Mouse (Mus musculus) liver (tissue): ENCODE results near the gene Trpt1.
"Not testable (repeated sequence)": the region's sequence is repeated elsewhere in the genome, so short reads cannot be mapped to it uniquely, and the experiment has no call there.

Experiments used
- DNase-seq: peaks from one replicate; pipeline ENCODE4 v3.0.0-alpha.2; 2020; ENCODE audit warnings: mixed read lengths

The Trpt1 gene

DNA sequence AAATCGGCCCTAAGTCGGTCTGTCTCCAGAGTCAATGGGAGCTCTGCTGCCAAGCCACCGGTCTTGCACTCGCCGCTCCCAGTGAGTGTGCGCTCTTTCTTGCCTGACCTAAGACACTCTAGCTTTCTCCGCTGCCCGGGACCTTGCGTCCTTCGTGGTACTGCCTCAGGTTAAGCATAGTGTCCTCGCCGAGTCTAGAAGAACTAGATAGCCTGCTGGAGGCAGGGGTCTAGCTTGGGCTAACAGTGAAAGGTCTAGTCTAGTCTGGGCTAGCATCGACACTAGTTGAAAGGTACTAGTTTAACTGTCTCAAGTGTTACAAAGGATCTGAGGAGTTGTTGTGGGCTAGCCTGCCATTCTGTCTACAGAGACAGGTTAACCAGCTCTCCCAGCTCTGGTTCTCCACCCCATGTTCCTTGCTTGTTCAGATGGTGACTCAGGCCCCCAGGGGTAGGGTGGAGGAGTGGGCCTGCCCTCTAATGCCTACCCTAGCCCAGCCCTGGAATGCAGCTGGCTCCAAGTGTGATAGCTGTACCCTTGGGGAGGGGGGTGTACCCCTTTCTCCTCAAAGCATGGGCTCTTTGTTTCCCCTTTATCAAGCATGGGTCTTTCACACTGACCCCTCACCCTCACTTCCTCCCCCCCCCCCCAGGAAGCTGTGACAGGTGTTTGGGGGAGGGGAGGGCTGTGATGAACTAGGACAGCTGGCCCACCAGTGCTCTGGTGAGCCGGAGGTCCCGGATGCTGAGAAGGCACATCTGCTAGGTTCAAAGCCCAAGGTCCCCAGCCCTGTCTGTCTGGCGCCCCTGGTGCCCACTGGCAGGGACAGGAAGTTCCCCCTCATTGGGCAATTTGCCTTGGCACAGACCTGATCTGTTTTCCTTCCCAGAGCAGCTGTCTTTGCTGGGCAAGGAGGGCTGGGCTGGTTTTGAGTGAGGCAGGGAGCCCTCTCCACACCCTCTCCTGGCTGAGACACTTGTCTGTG is 20.1 kb upstream of the Trpt1 start, which contains the start of gene Plcb3:
Gene Plcb3, minus strand, starts transcription at position 934 of the 985 bp plus-strand sequence.
- DNase-seq: peak; percentile 50

DNA sequence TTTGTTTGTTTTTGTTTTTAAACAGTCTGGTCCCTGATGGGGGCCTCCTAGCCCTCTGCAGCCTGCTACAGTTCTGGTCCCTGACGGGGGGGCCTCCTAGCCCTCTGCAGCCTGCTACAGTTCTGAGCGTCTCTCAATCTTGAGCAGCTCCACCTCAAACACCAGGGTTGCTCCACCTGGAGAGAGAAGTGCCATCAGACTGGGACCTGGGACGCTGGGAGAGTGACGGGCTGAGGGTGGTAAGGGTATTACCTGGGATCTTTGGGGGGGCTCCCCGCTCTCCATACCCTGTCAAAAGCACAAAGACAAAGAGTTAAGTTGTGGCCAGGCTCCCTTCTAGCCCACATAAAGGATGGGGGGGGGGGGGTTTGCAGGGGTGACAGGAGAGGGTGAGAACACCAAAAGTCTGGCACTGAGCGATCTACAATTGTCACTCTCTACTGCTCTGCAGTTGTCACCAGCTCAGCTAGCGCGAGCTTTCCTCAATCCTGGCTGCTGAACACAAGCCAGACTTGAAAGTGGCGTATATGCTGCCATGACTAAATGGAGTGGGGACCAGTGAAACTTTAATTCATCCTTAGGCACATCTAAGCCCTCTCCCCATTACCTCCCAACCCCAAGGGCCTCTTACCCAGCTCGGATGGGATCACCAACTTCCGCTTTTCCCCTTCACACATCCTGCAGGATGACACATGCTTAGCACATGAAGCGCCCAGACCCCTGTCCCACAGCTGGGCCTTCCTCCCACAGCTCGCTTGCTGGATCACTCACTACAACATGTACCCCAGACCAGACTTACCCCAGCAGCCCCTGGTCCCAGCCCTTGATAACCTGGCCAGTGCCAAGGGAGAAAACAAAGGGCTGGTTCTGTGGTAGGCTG is 17.9 kb upstream of the Trpt1 start:
- DNase-seq: no peak

DNA sequence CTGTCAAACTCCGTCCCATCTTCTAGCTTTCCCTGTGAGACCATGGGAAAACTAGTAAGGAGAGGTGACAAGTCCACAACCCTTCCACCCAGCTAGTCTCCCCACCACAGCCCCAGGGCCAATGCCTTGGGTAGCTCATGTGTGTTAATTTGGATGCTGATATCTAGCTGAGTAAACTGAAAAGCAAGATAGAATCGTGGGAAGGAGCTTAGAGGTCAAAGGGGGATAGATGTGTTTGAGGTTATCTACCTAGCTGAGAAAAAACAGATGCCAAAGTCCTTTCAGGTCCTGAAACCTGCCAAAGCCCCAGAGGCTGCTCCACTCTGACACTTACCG is 17.3 kb upstream of the Trpt1 start:
- DNase-seq: no peak

DNA sequence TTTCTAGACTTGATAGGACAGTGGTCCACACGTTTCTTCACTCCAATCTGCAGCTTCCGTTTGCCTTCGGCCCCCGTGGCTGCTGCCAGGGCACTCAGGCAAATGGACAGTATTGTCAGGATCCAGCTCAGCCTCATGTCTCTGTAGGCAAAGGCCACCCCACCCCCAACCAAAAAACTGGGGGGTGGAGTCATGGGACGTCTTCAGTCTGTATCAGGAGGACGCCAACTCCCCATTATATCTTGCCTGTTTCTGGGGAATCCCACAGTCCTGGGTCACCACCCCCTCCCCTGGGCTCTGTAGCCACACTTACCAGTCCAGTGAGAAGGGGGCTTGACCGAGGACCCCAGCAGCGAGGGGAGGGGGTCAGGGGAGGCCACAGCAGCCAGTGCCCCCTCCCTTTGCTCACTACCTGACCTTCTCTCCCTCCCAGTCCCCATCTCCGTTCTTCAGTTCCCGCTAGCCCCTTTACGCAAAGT is 16.9 kb upstream of the Trpt1 start:
- peak; percentile 75 for DNase-seq

DNA sequence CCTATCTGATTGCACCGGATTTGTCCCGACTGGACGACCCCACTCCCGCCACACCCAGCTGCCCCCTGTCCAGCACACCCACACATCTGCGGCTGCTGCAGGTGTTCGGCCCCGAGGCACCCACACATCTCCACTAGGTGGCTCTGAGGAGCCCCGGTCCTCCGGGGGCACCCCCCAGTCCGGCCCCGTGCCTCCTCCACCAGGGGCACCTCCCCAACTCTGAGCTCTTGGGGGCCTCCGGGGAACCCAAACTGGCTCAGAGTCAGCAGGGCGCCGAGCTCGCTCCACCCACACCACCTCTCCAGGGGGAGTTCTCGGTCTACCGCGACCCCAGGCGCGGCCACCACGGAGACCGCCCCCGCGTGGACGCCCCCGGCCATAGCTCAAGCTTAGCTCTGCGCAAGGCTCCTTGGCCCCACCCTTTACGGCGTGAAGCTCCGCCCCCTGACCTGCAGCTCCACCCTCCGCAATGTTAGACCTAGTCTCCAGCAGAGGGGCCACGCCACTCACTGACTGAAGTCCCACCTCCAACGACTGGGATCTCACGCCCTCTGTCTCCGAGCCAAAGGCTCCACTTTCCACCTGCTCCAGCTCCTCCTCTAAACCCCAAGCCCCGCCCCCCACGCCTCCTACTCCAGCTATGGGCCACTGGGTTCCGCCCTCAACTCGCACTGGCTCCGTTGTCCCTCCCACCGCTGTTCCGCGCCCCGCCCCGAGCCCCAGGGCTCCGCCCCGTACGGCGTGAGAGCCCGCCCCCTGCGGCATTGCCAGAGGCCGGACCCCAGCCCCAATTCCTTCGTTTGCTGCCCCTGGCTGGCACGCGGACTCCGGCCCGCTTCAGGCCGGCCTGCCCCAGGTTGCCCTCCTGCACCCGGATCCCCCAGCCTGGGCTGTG is 16.2 kb upstream of the Trpt1 start:
- peak; percentile 100 for DNase-seq

GRCm38 (mm10) chr19:6980381-6981093 is 15.4 kb upstream of the Trpt1 start, which contains the start of gene Fkbp2:
Gene Fkbp2, minus strand, starts transcription at chr19:6980501.
- DNase-seq: peak; percentile 99

- no peak for DNase-seq
Observed at GRCm38 (mm10) chr19:6981465-6981864, 14.5 kb upstream of the Trpt1 start.

GRCm38 (mm10) chr19:6983621-6984020 is 12.3 kb upstream of the Trpt1 start:
- DNase-seq: no peak

- DNase-seq: no peak
Observed at GRCm38 (mm10) chr19:6985300-6985699, 10.6 kb upstream of the Trpt1 start.

GRCm38 (mm10) chr19:6985951-6986708 is 9.8 kb upstream of the Trpt1 start:
- no peak for DNase-seq

GRCm38 (mm10) chr19:6987061-6987903 is 8.6 kb upstream of the Trpt1 start, which contains the start of gene Vegfb:
Gene Vegfb, minus strand, starts transcription at chr19:6987651.
- DNase-seq: peak; percentile 72

- DNase-seq: no peak
Observed at GRCm38 (mm10) chr19:6987904-6988285, 8.0 kb upstream of the Trpt1 start.

- DNase-seq: no peak
Observed at GRCm38 (mm10) chr19:6989251-6989650, 6.7 kb upstream of the Trpt1 start.

GRCm38 (mm10) chr19:6990712-6991111 is 5.2 kb upstream of the Trpt1 start:
- no peak for DNase-seq

DNA sequence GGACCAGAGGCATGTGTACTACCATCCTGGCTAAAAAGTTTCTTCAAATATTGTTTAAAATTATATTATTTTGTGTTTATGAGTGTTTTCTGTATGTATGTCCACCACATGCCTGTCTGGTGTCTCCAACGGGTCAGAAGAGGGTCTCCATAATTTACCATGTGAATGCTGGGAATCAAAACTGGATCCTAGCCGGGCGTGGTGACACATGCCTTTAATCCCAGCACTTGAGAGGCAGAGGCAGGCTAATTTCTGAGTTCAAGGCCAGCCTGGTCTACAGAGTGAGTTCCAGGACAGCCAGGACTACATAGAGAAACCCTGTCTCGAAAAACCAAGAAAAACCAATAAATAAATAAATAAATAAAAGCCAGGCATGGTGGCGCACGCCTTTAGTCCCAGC is 4.8 kb upstream of the Trpt1 start:
- not testable (repeated sequence) for DNase-seq

DNA sequence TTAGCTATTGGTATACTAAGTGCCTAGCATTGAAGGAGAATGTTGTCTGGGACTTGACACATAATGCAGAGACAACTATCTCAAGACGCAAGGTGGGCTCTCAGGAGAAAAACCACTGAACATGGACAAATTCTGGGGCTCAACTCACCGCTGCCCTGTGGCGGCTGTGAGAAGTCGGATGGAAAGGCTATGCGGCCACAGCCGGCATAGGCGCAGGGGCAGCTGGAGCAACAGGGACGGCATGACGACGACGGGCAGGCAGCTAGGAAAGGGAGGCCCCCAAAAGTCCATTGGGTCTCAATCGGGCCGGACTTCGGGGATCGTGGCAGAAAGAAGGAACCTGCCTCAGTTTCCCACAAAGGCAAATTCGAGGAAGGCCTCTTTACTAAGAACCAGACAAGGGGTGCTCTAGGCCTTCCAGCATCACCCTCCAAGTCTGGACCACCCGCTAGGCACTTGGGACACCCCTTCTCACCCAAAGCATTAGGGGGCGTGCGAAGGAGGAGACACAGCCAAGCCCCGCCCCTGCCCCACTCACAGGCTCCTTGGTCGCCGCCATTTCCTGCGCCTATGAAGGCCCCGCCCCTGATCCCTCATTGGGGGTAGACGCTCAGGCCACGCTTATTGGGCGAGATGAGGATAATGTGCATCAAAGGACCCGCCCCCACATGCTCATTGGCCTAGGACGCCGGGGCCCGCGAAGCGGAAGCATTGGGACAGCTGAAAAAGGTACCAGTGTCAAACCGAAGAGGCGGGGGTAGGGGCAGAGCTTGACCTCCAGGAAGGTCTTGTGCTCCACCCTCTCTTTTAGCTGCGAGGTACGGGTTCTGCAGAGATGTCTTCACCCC is 3.7 kb upstream of the Trpt1 start, which contains the start of gene Dnajc4:
Gene Dnajc4, minus strand, starts transcription at position 562 of the 848 bp plus-strand sequence.
- DNase-seq: peak; percentile 99

DNA sequence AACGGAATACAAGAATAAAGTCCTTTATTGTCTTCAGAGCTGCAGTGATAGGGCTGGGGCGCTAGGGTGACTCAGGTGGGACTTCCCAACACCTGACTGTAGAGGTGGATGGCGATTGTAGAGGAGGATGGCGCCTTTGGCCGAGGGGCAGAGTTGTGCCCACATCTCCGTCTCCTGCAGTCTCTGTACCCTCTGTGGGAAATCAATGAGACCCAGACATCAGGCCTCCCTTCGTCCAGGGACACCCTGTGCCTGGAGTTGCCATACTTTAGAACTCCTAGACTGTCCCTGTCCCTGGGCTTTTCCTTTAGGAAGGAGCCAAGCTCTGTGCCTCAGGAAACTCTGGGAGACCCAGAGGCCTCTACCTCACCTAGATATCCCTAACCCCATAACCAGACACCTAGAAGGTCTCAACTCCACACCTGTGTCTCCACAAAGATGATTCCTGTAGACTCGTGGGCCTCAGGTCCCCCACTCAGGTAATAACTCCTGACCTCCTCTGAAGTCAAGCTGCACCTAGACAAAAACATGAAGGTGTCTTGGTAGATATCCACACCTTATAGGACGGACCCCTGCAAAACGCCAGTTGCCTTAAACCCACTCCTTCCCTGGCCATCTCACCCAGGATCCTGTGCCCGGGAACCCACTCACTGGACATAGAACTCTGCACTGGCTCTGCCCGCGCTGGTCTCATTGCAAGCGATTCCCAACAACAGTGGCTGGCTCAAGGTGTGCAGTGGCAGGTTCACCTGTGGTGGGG is 2.7 kb upstream of the Trpt1 start:
- DNase-seq: no peak

- no peak for DNase-seq
Observed at GRCm38 (mm10) chr19:6994002-6994401, 1.9 kb upstream of the Trpt1 start.
